Mouse (Mus musculus) C2C12 (cell line): ENCODE data around the gene Thada. TPM values are rescaled to one million over a fixed set of nuclear protein-coding genes. Genes with fewer than 3 reads are reported as not detected.

Experiments
- H3K27me3 ChIP-seq: one replicate; pipeline ENCODE4 v1.6.1; 2011; ENCODE audit not compliant: control insufficient read depth, insufficient read depth, insufficient read length
- H3K36me3 ChIP-seq: one replicate; pipeline ENCODE4 v1.6.1; 2011; ENCODE audit not compliant: control insufficient read depth, insufficient read depth
- H3K4me3 ChIP-seq: one replicate; pipeline ENCODE4 v1.5.1; 2011; ENCODE audit warnings: mild to moderate bottlenecking, control low read depth; ENCODE audit not compliant: poor library complexity, insufficient read depth, severe bottlenecking
- H3K79me2 ChIP-seq: one replicate; pipeline ENCODE4 v1.6.1; 2011; ENCODE audit not compliant: control insufficient read depth, insufficient read depth
- H3K79me3 ChIP-seq: one replicate; pipeline ENCODE4 v1.6.1; 2011; ENCODE audit warnings: low read depth, control low read depth
- H3ac ChIP-seq: one replicate; pipeline ENCODE3; 2011; ENCODE audit warnings: low read depth; ENCODE audit not compliant: control insufficient read depth, insufficient read length
- CEBPB ChIP-seq: IDR thresholded peaks from one replicate; pipeline ENCODE4 v1.6.1; 2011; ENCODE audit warnings: low read depth, mild to moderate bottlenecking, control low read depth, moderate library complexity
- CTCF ChIP-seq: IDR thresholded peaks from one replicate; pipeline ENCODE4 v1.5.1; 2011; ENCODE audit not compliant: control insufficient read depth, insufficient read depth, insufficient read length
- FOSL1 ChIP-seq: IDR thresholded peaks from one replicate; pipeline ENCODE4 v1.8.0; 2011; ENCODE audit warnings: mild to moderate bottlenecking, low read length; ENCODE audit not compliant: poor library complexity, insufficient read depth, severe bottlenecking
- MAX ChIP-seq: IDR thresholded peaks from one replicate; pipeline ENCODE4 v1.6.1; 2011; ENCODE audit warnings: mild to moderate bottlenecking, control low read depth
- MYOD1 ChIP-seq: IDR thresholded peaks from one replicate; pipeline ENCODE4 v1.6.1; 2011; ENCODE audit warnings: low read depth; ENCODE audit not compliant: control insufficient read depth, insufficient read length
- MYOG ChIP-seq: IDR thresholded peaks from one replicate; pipeline ENCODE4 v1.6.1; 2011; ENCODE audit not compliant: control insufficient read depth, insufficient read length; ENCODE audit errors: extremely low read depth
- USF1 ChIP-seq: IDR thresholded peaks from one replicate; pipeline ENCODE4 v1.6.1; 2011; ENCODE audit warnings: low read depth, mild to moderate bottlenecking, control low read depth, moderate library complexity
- polyA plus RNA-seq: library from polyadenylated mRNA; unstranded; fragments of >200 nt; fragmentation: generic; extraction: Trizol; gene quantifications from one replicate; pipeline ENCODE4 v1.2.1, GENCODE M21; 2012; ENCODE audit warnings: missing spikeins

Gene Thada
- polyA plus RNA-seq, 1 experiment = 7.3 TPM

DNA sequence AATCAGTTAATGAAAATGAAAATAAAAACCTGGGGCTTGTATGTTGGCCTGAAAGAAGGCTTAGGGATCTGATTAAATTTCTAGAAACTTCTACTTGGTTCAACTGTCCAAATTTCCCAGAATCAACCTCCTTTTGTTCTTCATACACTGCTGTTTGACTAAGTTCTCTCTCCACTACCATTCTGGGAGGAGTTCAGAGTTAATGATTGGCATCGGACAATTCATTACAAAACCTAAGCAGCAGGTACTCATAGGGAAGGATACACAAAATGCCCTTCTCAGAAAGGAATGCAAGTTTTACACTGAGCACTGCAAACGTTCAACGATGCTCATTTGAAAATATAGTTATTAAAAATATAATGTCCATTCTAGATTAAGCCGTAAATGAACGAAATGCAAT is 179.5 kb downstream of the Thada start:
- Histone ChIP-seq H3K27me3 (no peaks in the 10 kb centered on the region), H3K79me2 (no peaks in the 10 kb centered on the region), H3K79me3 (no peaks in the 10 kb centered on the region), H3ac (no peak overlapping the region), H3K36me3 (peaks cover 15% of the 10 kb centered on the region), H3K4me3 (no peak overlapping the region)
- no peak for TF ChIP-seq CTCF
- no peak for TF ChIP-seq FOSL1
- TF ChIP-seq CEBPB = no peak
- no peak for TF ChIP-seq MAX
- no peak for TF ChIP-seq USF1
- no peak for TF ChIP-seq MYOD1
- TF ChIP-seq MYOG = no peak

DNA sequence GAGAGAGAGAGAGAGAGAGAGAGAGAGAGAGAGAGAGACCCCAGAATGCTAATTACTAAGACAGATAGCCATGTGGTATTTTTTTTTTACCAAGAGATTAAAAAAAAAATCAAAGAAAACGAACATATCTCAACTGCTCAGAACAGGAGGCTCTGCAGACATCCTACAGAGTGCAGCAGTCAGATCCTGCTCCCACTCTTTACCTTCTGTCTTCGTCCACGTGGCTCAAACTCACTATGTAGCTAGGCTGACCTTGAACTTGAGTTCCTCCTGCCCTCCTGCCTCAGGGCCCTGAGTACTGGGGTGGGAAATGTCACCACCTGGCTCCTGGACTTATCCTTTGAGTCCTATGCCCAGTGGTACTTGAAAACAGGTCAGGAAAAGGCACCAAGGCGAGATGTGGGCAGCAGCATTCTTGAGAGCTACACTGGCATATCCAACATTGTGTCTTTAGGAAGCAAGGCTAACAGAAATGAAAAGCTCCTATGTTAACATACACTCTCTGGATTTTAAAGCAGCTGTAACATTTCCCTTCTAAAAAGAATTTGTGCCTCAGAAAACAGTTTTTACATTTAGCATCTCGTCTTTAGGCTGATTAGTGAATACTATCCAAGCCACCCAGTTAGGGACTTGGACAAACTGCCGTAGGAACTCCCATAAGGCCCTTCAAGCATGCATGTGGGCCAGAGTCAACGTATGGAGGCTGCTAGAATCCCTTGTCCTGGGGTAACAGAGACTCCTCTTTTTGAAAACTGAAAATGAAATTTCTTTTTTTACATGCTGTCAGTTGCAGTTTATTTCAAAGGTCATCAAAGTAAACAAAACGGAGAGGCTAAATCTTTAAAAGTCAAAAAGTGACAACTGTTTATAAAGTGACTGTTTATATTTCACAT is 183.4 kb downstream of the Thada start:
- Histone ChIP-seq H3K36me3 (peaks cover 14% of the 10 kb centered on the region), H3K79me2 (no peaks in the 10 kb centered on the region), H3ac (no peak overlapping the region), H3K27me3 (no peaks in the 10 kb centered on the region), H3K79me3 (no peaks in the 10 kb centered on the region), H3K4me3 (no peak overlapping the region)
- TF ChIP-seq USF1 (no peak), MYOD1 (no peak), MAX (no peak), MYOG (no peak), CTCF (no peak), CEBPB (no peak), FOSL1 (no peak)

DNA sequence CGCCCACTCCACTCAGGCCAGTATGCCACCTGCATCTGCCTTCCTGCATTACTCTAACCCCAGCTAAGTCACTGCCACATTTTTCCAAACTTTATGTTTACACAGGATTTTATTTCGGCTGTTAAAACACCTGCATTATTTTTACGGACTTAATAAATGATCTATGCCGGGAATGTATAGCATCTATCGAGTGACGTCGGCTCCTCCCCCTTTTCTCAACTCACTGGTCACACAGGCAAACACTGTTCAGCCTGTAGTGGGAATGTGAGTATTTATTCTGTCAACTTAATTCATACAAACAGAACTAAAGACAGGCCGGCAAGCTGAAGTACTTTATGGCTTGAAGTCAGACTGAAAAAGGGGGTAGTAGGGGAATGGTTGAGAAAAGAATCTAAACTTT is 187.0 kb downstream of the Thada start:
- TF ChIP-seq USF1 = no peak
- no peak for TF ChIP-seq FOSL1
- TF ChIP-seq MAX = no peak
- TF ChIP-seq MYOG = no peak
- H3K4me3 ChIP-seq = no peak overlapping the region
- no peaks in the 10 kb centered on the region for H3K79me2 ChIP-seq
- H3ac ChIP-seq = no peak overlapping the region
- H3K27me3 ChIP-seq = no peaks in the 10 kb centered on the region
- no peaks in the 10 kb centered on the region for H3K79me3 ChIP-seq
- peaks cover 13% of the 10 kb centered on the region for H3K36me3 ChIP-seq

DNA sequence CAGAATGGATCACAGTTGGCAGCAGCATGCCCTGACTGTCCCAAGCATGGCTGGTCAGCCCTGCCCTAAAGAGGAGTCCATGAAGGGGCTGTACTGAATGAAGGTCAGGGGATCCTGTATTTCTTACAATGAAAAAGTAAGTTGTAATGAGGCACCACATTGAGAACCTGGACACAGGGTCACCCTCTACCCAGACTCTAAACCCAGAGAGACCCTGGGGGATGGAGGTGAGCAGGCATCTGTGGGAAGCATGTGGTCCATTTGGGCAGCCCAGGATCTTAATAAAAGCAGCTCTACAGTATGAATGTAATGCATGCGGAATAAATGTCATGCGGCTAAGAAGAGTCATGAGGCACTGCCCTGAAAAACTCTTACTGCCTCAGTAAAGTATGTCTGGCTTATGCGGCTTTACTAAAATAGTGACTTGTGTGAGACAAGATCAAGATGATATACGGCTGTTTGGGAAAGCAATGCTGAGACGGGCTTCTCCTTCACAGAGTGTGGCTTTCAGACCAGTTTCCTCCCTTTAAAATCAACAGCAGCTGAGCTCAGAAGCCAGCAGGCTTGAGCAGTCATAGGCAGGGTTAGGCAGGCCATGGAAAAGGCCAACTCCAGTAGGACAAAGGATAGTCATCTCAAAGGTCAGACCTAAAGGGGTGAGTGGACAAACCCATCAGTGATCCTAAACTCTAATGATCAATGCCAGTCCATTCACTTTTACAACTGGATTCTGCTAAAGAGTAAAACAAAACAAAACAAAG is 187.6 kb downstream of the Thada start:
- Histone ChIP-seq H3K27me3 (no peaks in the 10 kb centered on the region), H3K4me3 (no peak overlapping the region), H3ac (no peak overlapping the region), H3K79me2 (no peaks in the 10 kb centered on the region), H3K36me3 (peaks cover 13% of the 10 kb centered on the region), H3K79me3 (no peaks in the 10 kb centered on the region)
- TF ChIP-seq USF1 (no peak), MYOD1 (no peak), CEBPB (no peak), CTCF (no peak), MAX (no peak), FOSL1 (no peak), MYOG (no peak)

DNA sequence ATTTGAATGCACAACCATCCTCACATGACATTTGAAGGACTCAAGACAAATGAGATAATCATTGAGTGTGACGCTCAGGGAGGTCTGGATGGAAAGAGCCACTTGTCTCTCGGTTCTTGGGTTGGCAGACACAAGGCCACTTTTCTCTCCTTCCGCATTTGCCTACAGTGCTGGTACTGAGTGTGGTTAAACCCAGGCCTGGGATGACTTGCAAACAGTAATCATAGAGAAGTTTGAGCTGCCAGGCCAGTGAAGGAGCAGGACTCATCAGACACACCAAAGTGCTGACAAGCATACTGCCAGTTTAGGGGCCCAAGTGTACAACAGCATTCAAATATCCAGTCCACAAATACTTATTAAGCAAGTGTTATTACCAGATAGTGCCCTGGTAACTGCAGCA is 191.0 kb downstream of the Thada start:
- H3K36me3 ChIP-seq = peaks cover 23% of the 10 kb centered on the region
- H3K27me3 ChIP-seq = no peaks in the 10 kb centered on the region
- H3ac ChIP-seq = no peak overlapping the region
- no peaks in the 10 kb centered on the region for H3K79me2 ChIP-seq
- H3K4me3 ChIP-seq = no peak overlapping the region
- TF ChIP-seq CEBPB (no peak), CTCF (no peak), MYOG (no peak), MAX (no peak), USF1 (no peak), MYOD1 (no peak), FOSL1 (no peak)
- H3K79me3 ChIP-seq = no peaks in the 10 kb centered on the region
